Mouse (Mus musculus) forebrain, embryonic 12.5 days (tissue): ENCODE results near the gene Nkx2-5. TPM values are rescaled to one million over a fixed set of nuclear protein-coding genes. Genes with fewer than 3 reads are reported as not detected.

Experiments used
- ATAC-seq: fragments of 200-750 bp; cut with Nextera tagmentation; 2 replicates; pipeline ENCODE4 v1.8.0; 2017; ENCODE audit warnings: moderate TSS enrichment; ENCODE audit not compliant: low FRiP score
- H3K27ac ChIP-seq: fragments of 300-500 bp; sonication (generic); 2 replicates; pipeline ENCODE4 v1.5.1; 2016; ENCODE audit warnings: mild to moderate bottlenecking
- H3K27me3 ChIP-seq: fragments of 300-500 bp; sonication (generic); 2 replicates; pipeline ENCODE4 v1.6.1; 2016; ENCODE audit warnings: mild to moderate bottlenecking
- H3K36me3 ChIP-seq: fragments of 300-500 bp; sonication (generic); replicated peaks from 2 replicates; pipeline ENCODE4 v1.6.1; 2016; ENCODE audit warnings: mild to moderate bottlenecking
- H3K4me1 ChIP-seq: fragments of 300-500 bp; sonication (generic); 2 replicates; pipeline ENCODE4 v1.6.1; 2016
- H3K4me2 ChIP-seq: fragments of 300-500 bp; sonication (generic); 2 replicates; pipeline ENCODE4 v1.6.1; 2016; ENCODE audit warnings: mild to moderate bottlenecking, moderate library complexity
- H3K4me3 ChIP-seq: fragments of 300-500 bp; sonication (generic); replicated peaks from 2 replicates; pipeline ENCODE4 v1.5.1; 2016; ENCODE audit warnings: mild to moderate bottlenecking
- H3K9ac ChIP-seq: fragments of 300-500 bp; sonication (generic); 2 replicates; pipeline ENCODE4 v1.6.1; 2016; ENCODE audit warnings: mild to moderate bottlenecking
- H3K9me3 ChIP-seq: fragments of 300-500 bp; sonication (generic); 2 replicates; pipeline ENCODE4 v1.6.1; 2016
- WGBS: fragments of 180-500 bp; shearing (Covaris S2); methylation state at CpG from one replicate; pipeline ENCODE4 v1.1.7; 2016; 5-methylcytosine and 5-hydroxymethylcytosine counted together
- polyA plus RNA-seq: library from polyadenylated mRNA; unstranded; fragments of >200 nt; fragmentation: Nextera tagmentation; extraction: Ambion mirVana; gene quantifications from 2 replicates; pipeline ENCODE4 v1.2.1, GENCODE M21; 2016

The Nkx2-5 gene
- polyA plus RNA-seq, 1 experiment from 2014 or later: not detected

- H3K4me1 ChIP-seq: no peaks in the 10 kb centered on the region
- 95% methylated on average over 8 of the region's 8 CpGs for WGBS
- H3K9me3 ChIP-seq: no peaks in the 10 kb centered on the region
- H3K4me2 ChIP-seq: no peak overlapping the region
- peaks cover 70% of the 10 kb centered on the region for H3K36me3 ChIP-seq
- no peak overlapping the region for H3K27ac ChIP-seq
- no peak overlapping the region for H3K9ac ChIP-seq
- no peak overlapping the region for H3K4me3 ChIP-seq
- H3K27me3 ChIP-seq: no peaks in the 10 kb centered on the region
- ATAC-seq: no peak
Measured at GRCm38 (mm10) chr17:26789460-26790268, 55.1 kb downstream of the Nkx2-5 start.

GRCm38 (mm10) chr17:26788986-26789385 lies 55.8 kb downstream of the Nkx2-5 start:
- Histone ChIP-seq H3K9me3 (no peaks in the 10 kb centered on the region), H3K4me2 (no peak overlapping the region), H3K4me1 (no peaks in the 10 kb centered on the region), H3K27ac (no peak overlapping the region), H3K36me3 (peaks cover 77% of the 10 kb centered on the region), H3K4me3 (no peak overlapping the region), H3K27me3 (no peaks in the 10 kb centered on the region), H3K9ac (no peak overlapping the region)
- no peak for ATAC-seq
- 94% methylated on average over 8 of the region's 8 CpGs for WGBS

Other genes starting within 250 kb of the Nkx2-5 start
- gene Atp6v0e, start 181.8 kb downstream of the Nkx2-5 start, polyA plus RNA-seq: 94.5 and 104 TPM in 2 replicates
- gene Crebrf, start 129.4 kb downstream of the Nkx2-5 start, polyA plus RNA-seq: 7.6 and 8.4 TPM in 2 replicates
- 42.3 and 47.6 TPM in 2 replicates for gene Bnip1, start 63.9 kb downstream of the Nkx2-5 start, polyA plus RNA-seq
- gene Kifc5b, start 72.1 kb upstream of the Nkx2-5 start, polyA plus RNA-seq: 9.7 and 9.8 TPM in 2 replicates
- 8.6 and 8.8 TPM in 2 replicates for gene Phf1, start 88.0 kb upstream of the Nkx2-5 start, polyA plus RNA-seq
- 155 and 161 TPM in 2 replicates for gene Cuta, start 94.6 kb upstream of the Nkx2-5 start, polyA plus RNA-seq
- gene Syngap1, start 96.2 kb upstream of the Nkx2-5 start, polyA plus RNA-seq: 3.9 and 4.8 TPM in 2 replicates
- 18.9 and 20.0 TPM in 2 replicates for gene Zbtb9, start 128.2 kb upstream of the Nkx2-5 start, polyA plus RNA-seq
- 3.0 and 3.1 TPM in 2 replicates for gene Bak1, start 184.0 kb upstream of the Nkx2-5 start, polyA plus RNA-seq
- gene Itpr3, start 212.3 kb upstream of the Nkx2-5 start, polyA plus RNA-seq: 1.6 and 3.3 TPM in 2 replicates